ENCODE assay signal across 8 mouse cellular contexts in the genomic region with DNA sequence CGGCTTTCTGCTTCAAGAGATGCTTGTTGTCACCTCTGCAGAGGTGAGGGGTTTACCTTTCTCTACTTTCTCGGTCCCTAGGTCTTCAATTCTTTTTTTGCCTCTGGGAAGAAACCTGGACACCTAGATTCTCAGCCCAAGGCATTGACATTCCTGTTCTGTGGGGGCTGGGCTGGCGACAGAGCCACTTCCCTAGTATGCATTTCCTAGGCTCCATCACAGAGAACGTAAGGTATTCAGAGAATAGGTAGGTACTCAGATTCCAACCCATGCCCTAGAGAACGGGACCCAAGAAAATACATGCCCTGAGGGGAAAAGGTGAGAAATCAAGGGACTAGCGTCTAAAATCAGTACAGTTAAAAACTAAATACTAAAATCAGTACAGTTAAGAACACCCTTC. TPM values are rescaled to one million over a fixed set of nuclear protein-coding genes. Genes with fewer than 3 reads are reported as not detected.
DNase-seq lines count a peak whose midpoint lies in the region; ATAC-seq and TF ChIP-seq lines count a peak whose summit lies in the region.

No protein-coding gene starts in this region.

- peaks cover 2% of the 10 kb centered on the region for H3K36me3 ChIP-seq in kidney, adult 2 months (ENCODE audit: control insufficient read depth, insufficient read depth, low read length)
- peaks cover 36% of the 10 kb centered on the region for H3K36me3 ChIP-seq in limb, embryonic 12.5 days

- TF ChIP-seq CTCF in kidney, adult 2 months (conservative IDR thresholded peaks at IDR 0.05; ENCODE audit: insufficient read depth, insufficient read length, low read depth, low read length) = no peak
- no peak for TF ChIP-seq CTCF in embryonic fibroblast, embryonic 13.5 days (IDR thresholded peaks at IDR 0.05; ENCODE audit: borderline replicate concordance, insufficient read depth, low read length)

- peak overlapping the region; percentile 71 for H3K4me2 ChIP-seq in limb, embryonic 12.5 days

- peaks cover 22% of the 10 kb centered on the region; the same call in 1 of the 2 replicates for H3K4me1 ChIP-seq in kidney, adult 2 months (ENCODE audit: control insufficient read depth, insufficient read depth, low read length)
- no peaks in the 10 kb centered on the region; the same call in 1 of the 2 replicates for H3K4me1 ChIP-seq in embryonic fibroblast, embryonic 13.5 days (ENCODE audit: control insufficient read depth, insufficient read depth, low read length)
- H3K4me1 ChIP-seq in limb, embryonic 12.5 days (replicated peaks) = peaks cover 11% of the 10 kb centered on the region

- 16% methylated on average over 6 of the region's 6 CpGs for WGBS in kidney, adult 2 months
- WGBS in limb, embryonic 12.5 days = 14% methylated on average over 6 of the region's 6 CpGs

- no peak for ATAC-seq in limb, embryonic 12.5 days (ENCODE audit: insufficient number of reproducible peaks, insufficient read depth, low FRiP score, low TSS enrichment, low read depth)

- peaks cover 20% of the 10 kb centered on the region for H3K9me3 ChIP-seq in limb, embryonic 12.5 days

- DNase-seq in kidney, adult 2 months = no peak
- no peak for DNase-seq in kidney, postnatal 25 days
- peak; percentile 36 for DNase-seq in R1 (ENCODE audit: low read depth, low spot score)
- peak; percentile 38 for DNase-seq in retina, embryonic 14.5 days (ENCODE audit: low spot score)
- DNase-seq in adrenal gland, adult 8-10 months = no peak
- no peak for DNase-seq in spleen, postnatal 4 days (ENCODE audit: low spot score in 2 of 2)

- TF ChIP-seq POLR2A in kidney, adult 2 months (IDR thresholded peaks at IDR 0.05; ENCODE audit: low read depth, low read length) = no peak
- no peak; the same call in 1 of the 2 replicates for TF ChIP-seq POLR2A in embryonic fibroblast, embryonic 13.5 days (IDR thresholded peaks at IDR 0.05; ENCODE audit: low read depth, low read length)

- H3K27me3 ChIP-seq in kidney, adult 2 months (replicated peaks; ENCODE audit: control insufficient read depth, insufficient read depth, low read length) = no peaks in the 10 kb centered on the region
- H3K27me3 ChIP-seq in limb, embryonic 12.5 days = no peaks in the 10 kb centered on the region

- peak overlapping the region; percentile 96 for H3K27ac ChIP-seq in kidney, adult 2 months (ENCODE audit: insufficient read depth, low read depth, low read length)
- H3K27ac ChIP-seq in embryonic fibroblast, embryonic 13.5 days (ENCODE audit: insufficient read depth, low read length) = no peak overlapping the region
- H3K27ac ChIP-seq in limb, embryonic 12.5 days = peak overlapping the region; percentile 88

- H3K9ac ChIP-seq in limb, embryonic 12.5 days (replicated peaks) = peak overlapping the region; percentile 99

- peak overlapping the region; percentile 99 for H3K4me3 ChIP-seq in kidney, adult 2 months (ENCODE audit: insufficient read depth, low read depth, low read length)
- H3K4me3 ChIP-seq in embryonic fibroblast, embryonic 13.5 days (ENCODE audit: insufficient read depth, low read length) = peak overlapping the region; percentile 78
- H3K4me3 ChIP-seq in limb, embryonic 12.5 days (replicated peaks) = peak overlapping the region; percentile 93

RNA-seq across cellular contexts. Expression of a gene that starts 0.7 kb away (rescaled TPM):
- polyA plus RNA-seq in kidney, adult 2 months (2012; rRNA removed) = 12.7 and 13.3 TPM in 2 replicates
- 12.9 and 13.5 TPM in 2 replicates for polyA plus RNA-seq in embryonic fibroblast, embryonic 13.5 days (2011; ENCODE audit: insufficient read length, low read depth, missing spikeins)
- 36.6 and 36.9 TPM in 2 replicates for polyA plus RNA-seq in limb, embryonic 12.5 days (2016; fragmentation: Nextera tagmentation; extraction: Ambion mirVana)
- 10 to 100 TPM in 3 of 4 experiments, 1 to 10 TPM in 1; 6.6 to 17.0 (median 13.7) TPM for total RNA-seq in adrenal gland, adult 8-10 months (2022)

RNA-seq across cellular contexts. Expression of a gene that starts 47.0 kb away (rescaled TPM):
- polyA plus RNA-seq in kidney, adult 2 months (2012; rRNA removed) = 0.07 and 0.09 TPM in 2 replicates
- polyA plus RNA-seq in embryonic fibroblast, embryonic 13.5 days (2011; ENCODE audit: insufficient read length, low read depth, missing spikeins) = 3.3 and 3.6 TPM in 2 replicates
- polyA plus RNA-seq in limb, embryonic 12.5 days (2016; fragmentation: Nextera tagmentation; extraction: Ambion mirVana) = 10.2 and 11.5 TPM in 2 replicates
- 1 to 10 TPM in 2 of 4 experiments, under 1 TPM in 2; 0.58 to 1.2 (median 0.87) TPM for total RNA-seq in adrenal gland, adult 8-10 months (2022)

Comparison
In these comparisons a context has a peak if more than half of its experiments do, and no peak if none do; other contexts are left out.
1. DNase-seq: peak in R1 (single experiment) and retina, embryonic 14.5 days (single experiment); none in kidney, adult 2 months (single experiment), kidney, postnatal 25 days (0 of 2), adrenal gland, adult 8-10 months (single experiment) and spleen, postnatal 4 days (0 of 2).
2. Peak in every context shown above with its lines, with median percentiles within 50 percentile points of each other: H3K4me3 ChIP-seq.